ENCODE assay signal across 14 mouse cellular contexts in genomic region chr6:4555366-4555765, GRCm38 (mm10).
"Had no signal": no experiment of that assay in that cellular context is flagged by ENCODE, and none has a peak within 500 bp of the region (broad histone marks: within the 10 kb centered on the region; RNA-seq: fewer than 3 reads in every experiment).

No protein-coding gene starts in this region.

- DNase-seq: kidney, adult 11 months; kidney, adult 9 months; kidney, postnatal 4 days; left cerebral cortex, postnatal 4 days; lung, embryonic 14.5 days; lung, postnatal 10 days; lung, postnatal 4 days; right cerebral cortex, postnatal 14 days; thymus, adult 2 months; thymus, postnatal 25 days had no signal

- ATAC-seq: liver, embryonic 12.5 days had no signal

- H3K4me2 ChIP-seq: limb, embryonic 15.5 days; liver, embryonic 12.5 days; lung, embryonic 14.5 days; stomach, embryonic 15.5 days had no signal

- H3K9ac ChIP-seq: limb, embryonic 15.5 days; liver, embryonic 12.5 days; lung, embryonic 14.5 days; stomach, embryonic 15.5 days had no signal

- H3K4me1 ChIP-seq: liver, embryonic 12.5 days had no signal

- H3K9me3 ChIP-seq: limb, embryonic 15.5 days; liver, embryonic 12.5 days; stomach, embryonic 15.5 days had no signal

- H3K27ac ChIP-seq: kidney, postnatal 0 days; limb, embryonic 15.5 days; liver, embryonic 12.5 days; stomach, embryonic 15.5 days had no signal

- H3K4me3 ChIP-seq: limb, embryonic 15.5 days; liver, embryonic 12.5 days; stomach, embryonic 15.5 days had no signal

- H3K36me3 ChIP-seq: limb, embryonic 15.5 days; liver, embryonic 12.5 days; stomach, embryonic 15.5 days had no signal

- H3K27me3 ChIP-seq: limb, embryonic 15.5 days; liver, embryonic 12.5 days; stomach, embryonic 15.5 days had no signal
